In the genomic region with DNA sequence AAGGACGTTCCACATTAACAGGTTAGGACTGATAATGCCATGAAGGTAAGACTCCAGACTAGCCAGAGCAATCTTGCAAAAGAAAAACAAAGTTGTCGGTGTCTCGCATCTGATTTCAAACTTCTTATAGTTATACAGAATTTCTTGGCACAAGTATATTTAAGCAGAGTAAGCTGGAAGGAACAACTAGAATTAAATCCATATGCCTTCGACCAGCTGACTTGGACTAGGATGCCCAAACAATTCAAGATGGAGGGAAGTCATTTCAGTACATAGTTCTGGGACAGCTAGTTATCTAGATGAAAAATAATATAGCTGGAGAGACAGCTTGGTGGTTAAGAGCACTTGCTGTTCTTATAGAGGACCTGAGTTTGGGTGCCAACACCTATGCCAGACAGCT, we compare ENCODE assay signal across 22 mouse cellular contexts. TPM values are rescaled to one million over a fixed set of nuclear protein-coding genes. Genes with fewer than 3 reads are reported as not detected.
DNase-seq lines count a peak whose midpoint lies in the region; ATAC-seq and TF ChIP-seq lines count a peak whose summit lies in the region.
"Had no signal": no experiment of that assay in that cellular context is flagged by ENCODE, and none has a peak within 500 bp of the region (broad histone marks: within the 10 kb centered on the region; RNA-seq: fewer than 3 reads in every experiment).

No protein-coding gene starts in this region.

- WGBS in limb, embryonic 14.5 days, result 66% methylated on average over 4 of the region's 4 CpGs
- 96% methylated on average over 4 of the region's 4 CpGs for WGBS in limb, embryonic 10.5 days
- WGBS in embryonic facial prominence, embryonic 14.5 days, result 49% methylated on average over 4 of the region's 4 CpGs
- WGBS in heart, adult 2 months, result 84% methylated on average over 4 of the region's 4 CpGs

- no peaks in the 10 kb centered on the region for H3K27me3 ChIP-seq in limb, embryonic 14.5 days (ENCODE audit: control insufficient read depth, insufficient read depth, low read length)
- H3K27me3 ChIP-seq in limb, embryonic 10.5 days (ENCODE audit: low read depth, poor library complexity, severe bottlenecking), result no peaks in the 10 kb centered on the region
- H3K27me3 ChIP-seq in embryonic facial prominence, embryonic 14.5 days (replicated peaks; ENCODE audit: control insufficient read depth, insufficient read depth, low read length), result no peaks in the 10 kb centered on the region
- no peaks in the 10 kb centered on the region for H3K27me3 ChIP-seq in heart, adult 2 months (ENCODE audit: control insufficient read depth, insufficient read depth, low read length)
- H3K27me3 ChIP-seq: forebrain, embryonic 13.5 days; forebrain, embryonic 15.5 days had no signal

- TF ChIP-seq EP300 in heart, adult 2 months (IDR thresholded peaks at IDR 0.05; ENCODE audit: insufficient read depth, low read depth, low read length), result no peak

- H3K9ac ChIP-seq in limb, embryonic 14.5 days (ENCODE audit: low read depth, low read length, severe bottlenecking), result no peak overlapping the region
- no peak overlapping the region for H3K9ac ChIP-seq in embryonic facial prominence, embryonic 14.5 days (ENCODE audit: low read depth, low read length)
- no peak overlapping the region for H3K9ac ChIP-seq in heart, adult 2 months (ENCODE audit: low read depth, low read length)
- H3K9ac ChIP-seq: forebrain, embryonic 13.5 days; forebrain, embryonic 15.5 days; forebrain, postnatal 0 days had no signal

- intact Hi-C loops in heart, adult 2 months (cut with DNase I), result no loop called here

- no peak for TF ChIP-seq CTCF in heart, adult 2 months (IDR thresholded peaks at IDR 0.05)

- no peak for ATAC-seq in limb, embryonic 14.5 days (ENCODE audit: low FRiP score, low read depth)
- ATAC-seq in embryonic facial prominence, embryonic 14.5 days (ENCODE audit: low read depth), result no peak
- ATAC-seq: CD4-positive, CD25-positive, alpha-beta regulatory T cell, adult 4 months; forebrain, embryonic 13.5 days; forebrain, embryonic 15.5 days; forebrain, postnatal 0 days had no signal

- no peaks in the 10 kb centered on the region for H3K9me3 ChIP-seq in limb, embryonic 14.5 days (ENCODE audit: control insufficient read depth, low read length)
- H3K9me3 ChIP-seq in limb, embryonic 10.5 days (replicated peaks), result no peaks in the 10 kb centered on the region
- no peaks in the 10 kb centered on the region for H3K9me3 ChIP-seq in embryonic facial prominence, embryonic 14.5 days (ENCODE audit: control insufficient read depth, low read length)
- H3K9me3 ChIP-seq: forebrain, embryonic 13.5 days; forebrain, embryonic 15.5 days had no signal

- no peaks in the 10 kb centered on the region for H3K4me1 ChIP-seq in limb, embryonic 14.5 days (ENCODE audit: control insufficient read depth, insufficient read depth, low read length)
- H3K4me1 ChIP-seq in limb, embryonic 10.5 days, result no peaks in the 10 kb centered on the region
- no peaks in the 10 kb centered on the region; the same call in 1 of the 2 replicates for H3K4me1 ChIP-seq in embryonic facial prominence, embryonic 14.5 days (ENCODE audit: control insufficient read depth, insufficient read depth, low read length)
- H3K4me1 ChIP-seq in heart, adult 2 months (ENCODE audit: control insufficient read depth, insufficient read depth, low read length), result no peaks in the 10 kb centered on the region

- DNase-seq in limb, embryonic 14.5 days (ENCODE audit: low spot score), result peak; percentile 22
- DNase-seq in limb, embryonic 10.5 days (ENCODE audit: low spot score), result no peak
- peak; percentile 66 for DNase-seq in NIH3T3 (ENCODE audit: low read depth)
- DNase-seq in embryonic facial prominence, embryonic 14.5 days (ENCODE audit: low spot score), result peak; percentile 67
- no peak for DNase-seq in heart, adult 2 months
- no peak for DNase-seq in right cerebral cortex, postnatal 14 days
- no peak for DNase-seq in cerebellum, postnatal 25 days
- DNase-seq: adrenal gland, adult 2 months; adrenal gland, postnatal 10 days; adrenal gland, postnatal 25 days; B cell, adult 2 months; cerebellum, adult 11-12 months; cerebellum, adult 9-10 months; cerebellum, postnatal 10 days; cerebellum, postnatal 36 days; embryo, embryonic 11 days; forebrain, postnatal 0 days had no signal

- no peaks in the 10 kb centered on the region for H3K79me2 ChIP-seq in heart, adult 2 months (replicated peaks; ENCODE audit: control insufficient read depth, insufficient read depth, low read length)

- no peak overlapping the region for H3K4me3 ChIP-seq in limb, embryonic 14.5 days (replicated peaks; ENCODE audit: low read length)
- no peak overlapping the region for H3K4me3 ChIP-seq in limb, embryonic 10.5 days
- H3K4me3 ChIP-seq in embryonic facial prominence, embryonic 14.5 days (ENCODE audit: low read depth, low read length), result no peak overlapping the region
- no peak overlapping the region for H3K4me3 ChIP-seq in heart, adult 2 months
- H3K4me3 ChIP-seq: forebrain, embryonic 13.5 days; forebrain, embryonic 15.5 days had no signal

- H3K27ac ChIP-seq in limb, embryonic 14.5 days (replicated peaks; ENCODE audit: low read depth, low read length), result no peak overlapping the region
- H3K27ac ChIP-seq in limb, embryonic 10.5 days, result no peak overlapping the region
- H3K27ac ChIP-seq in embryonic facial prominence, embryonic 14.5 days (replicated peaks; ENCODE audit: low read depth, low read length), result no peak overlapping the region; the same call in 1 of the 2 replicates
- no peak overlapping the region for H3K27ac ChIP-seq in heart, adult 2 months
- H3K27ac ChIP-seq: forebrain, embryonic 13.5 days; forebrain, embryonic 15.5 days had no signal

- no peak overlapping the region for H3K4me2 ChIP-seq in limb, embryonic 14.5 days (replicated peaks; ENCODE audit: low read depth, low read length, severe bottlenecking)
- no peak overlapping the region for H3K4me2 ChIP-seq in embryonic facial prominence, embryonic 14.5 days (ENCODE audit: low read depth, low read length)
- H3K4me2 ChIP-seq: forebrain, embryonic 13.5 days; forebrain, embryonic 15.5 days had no signal

- H3K36me3 ChIP-seq in limb, embryonic 14.5 days (ENCODE audit: control insufficient read depth, insufficient read depth, low read length), result no peaks in the 10 kb centered on the region
- no peaks in the 10 kb centered on the region for H3K36me3 ChIP-seq in limb, embryonic 10.5 days
- H3K36me3 ChIP-seq in embryonic facial prominence, embryonic 14.5 days (ENCODE audit: control insufficient read depth, insufficient read depth, low read length), result no peaks in the 10 kb centered on the region
- no peaks in the 10 kb centered on the region for H3K36me3 ChIP-seq in heart, adult 2 months (ENCODE audit: control insufficient read depth, insufficient read depth, low read length)
- H3K36me3 ChIP-seq: forebrain, embryonic 15.5 days; G1E had no signal

- no peak for TF ChIP-seq POLR2A in limb, embryonic 14.5 days (IDR thresholded peaks at IDR 0.05; ENCODE audit: borderline replicate concordance, extremely low read depth, insufficient read depth, insufficient read length)
- TF ChIP-seq POLR2A in heart, adult 2 months (IDR thresholded peaks at IDR 0.05; ENCODE audit: insufficient read depth, low read depth, low read length), result no peak

RNA-seq across cellular contexts. Expression of a gene that starts 34.6 kb away (rescaled TPM):
- 1.0 and 1.2 TPM in 2 replicates for polyA plus RNA-seq in limb, embryonic 14.5 days (2012; rRNA removed)
- polyA plus RNA-seq in limb, embryonic 14.5 days (2014; fragmentation: Nextera tagmentation; extraction: Ambion mirVana), result 0.28 and 0.40 TPM in 2 replicates
- 0.03 and 0.04 TPM in 2 replicates for polyA plus RNA-seq in limb, embryonic 10.5 days (2016; fragmentation: Nextera tagmentation; extraction: Ambion mirVana)
- 0.89 and 0.96 TPM in 2 replicates for polyA plus RNA-seq in embryonic facial prominence, embryonic 14.5 days (2014; fragmentation: Nextera tagmentation; extraction: Ambion mirVana)
- 1 to 10 TPM; 1.2 to 2.0 TPM for total RNA-seq in heart, adult 2 months (2021)
- polyA plus RNA-seq in heart, adult 2 months (2012; rRNA removed), result 5.1 TPM in 2 replicates
- total RNA-seq: common myeloid progenitor, adult 5-6 weeks had no signal

RNA-seq across cellular contexts. Expression of a gene that starts 59.2 kb away (rescaled TPM):
- polyA plus RNA-seq in limb, embryonic 14.5 days (2012; rRNA removed), result 59.1 and 68.2 TPM in 2 replicates
- polyA plus RNA-seq in limb, embryonic 14.5 days (2014; fragmentation: Nextera tagmentation; extraction: Ambion mirVana), result 87.9 and 88.8 TPM in 2 replicates
- 192 and 213 TPM in 2 replicates for polyA plus RNA-seq in limb, embryonic 10.5 days (2016; fragmentation: Nextera tagmentation; extraction: Ambion mirVana)
- polyA plus RNA-seq in embryonic facial prominence, embryonic 14.5 days (2014; fragmentation: Nextera tagmentation; extraction: Ambion mirVana), result 77.9 and 92.6 TPM in 2 replicates
- total RNA-seq in heart, adult 2 months (2021), result under 1 TPM in 1 of 2 experiments, not detected in 1; 0.75 TPM
- polyA plus RNA-seq in heart, adult 2 months (2012; rRNA removed), result 0.45 and 0.73 TPM in 2 replicates
- total RNA-seq: G1E had no signal
- polyA plus RNA-seq: G1E had no signal

Comparison
In these comparisons a context has a peak if more than half of its experiments do, and no peak if none do; other contexts are left out.
1. DNase-seq: peak in limb, embryonic 14.5 days (single experiment), NIH3T3 (single experiment) and embryonic facial prominence, embryonic 14.5 days (single experiment); none in limb, embryonic 10.5 days (single experiment), heart, adult 2 months (0 of 2), right cerebral cortex, postnatal 14 days (single experiment) and cerebellum, postnatal 25 days (0 of 2).
2. RNA of a gene that starts 59.2 kb away (polyA plus RNA-seq): 192 to 213 TPM in limb, embryonic 10.5 days, 59.1 to 88.8 TPM in limb, embryonic 14.5 days and 77.9 to 92.6 TPM in embryonic facial prominence, embryonic 14.5 days; 0.45 to 0.73 TPM in heart, adult 2 months; every median in the first group is over 10 times any median in the second.